ENCODE assay signal across 26 mouse cellular contexts in genomic region chr1:189872050-189872449, GRCm38 (mm10). TPM values are rescaled to one million over a fixed set of nuclear protein-coding genes. Genes with fewer than 3 reads are reported as not detected.
DNase-seq lines count a peak whose midpoint lies in the region; ATAC-seq and TF ChIP-seq lines count a peak whose summit lies in the region.
"Had no signal": no experiment of that assay in that cellular context is flagged by ENCODE, and none has a peak within 500 bp of the region (broad histone marks: within the 10 kb centered on the region; RNA-seq: fewer than 3 reads in every experiment).

No protein-coding gene starts in this region.

- peak; percentile 32 for DNase-seq in forebrain, embryonic 14.5 days (ENCODE audit: low spot score)
- DNase-seq in midbrain, postnatal 0 days (ENCODE audit: low spot score), result no peak
- no peak for DNase-seq in neural tube, embryonic 10.5 days (ENCODE audit: extremely low spot score, low spot score)
- DNase-seq in ovary, postnatal 10 days (ENCODE audit: low spot score), result no peak
- DNase-seq: adrenal gland, adult 8-10 months; adrenal gland, postnatal 14 days; adrenal gland, postnatal 36 days; cerebellum, adult 11 months; cerebellum, adult 18-20 months; cerebellum, adult 8-10 months; cerebellum, adult 9-11 months; cerebellum, postnatal 14 days; cerebellum, postnatal 36 days; embryo, embryonic 11 days had no signal

- H3K27ac ChIP-seq in forebrain, embryonic 14.5 days (ENCODE audit: low read depth, low read length), result no peak overlapping the region
- H3K27ac ChIP-seq in forebrain, embryonic 16.5 days (ENCODE audit: low read length), result no peak overlapping the region
- 0 out of 2 replicates have a peak overlapping the region, but pooled peaks have one; percentile 26 for H3K27ac ChIP-seq in midbrain, embryonic 13.5 days
- no peak overlapping the region for H3K27ac ChIP-seq in midbrain, postnatal 0 days (ENCODE audit: low read depth, low read length)
- peak overlapping the region; percentile 39; the same call in 1 of the 2 replicates for H3K27ac ChIP-seq in neural tube, embryonic 13.5 days (replicated peaks)
- H3K27ac ChIP-seq: embryonic facial prominence, embryonic 13.5 days; embryonic facial prominence, embryonic 15.5 days; forebrain, embryonic 10.5 days; forebrain, embryonic 12.5 days; forebrain, embryonic 15.5 days had no signal

- WGBS in forebrain, embryonic 14.5 days, result 76% methylated on average over 4 of the region's 4 CpGs
- WGBS in forebrain, embryonic 16.5 days, result 69% methylated on average over 4 of the region's 4 CpGs
- 78% methylated on average over 4 of the region's 4 CpGs for WGBS in midbrain, embryonic 13.5 days
- WGBS in midbrain, postnatal 0 days, result 60% methylated on average over 4 of the region's 4 CpGs
- 60% methylated on average over 4 of the region's 4 CpGs for WGBS in neural tube, embryonic 13.5 days

- no peak overlapping the region for H3K4me3 ChIP-seq in forebrain, embryonic 14.5 days (ENCODE audit: low read depth, low read length)
- H3K4me3 ChIP-seq in forebrain, embryonic 16.5 days (replicated peaks; ENCODE audit: low read length), result no peak overlapping the region
- H3K4me3 ChIP-seq in midbrain, embryonic 13.5 days (replicated peaks), result no peak overlapping the region
- H3K4me3 ChIP-seq in midbrain, postnatal 0 days (ENCODE audit: low read depth, low read length), result no peak overlapping the region
- H3K4me3 ChIP-seq in neural tube, embryonic 13.5 days, result no peak overlapping the region
- H3K4me3 ChIP-seq: embryonic facial prominence, embryonic 13.5 days; embryonic facial prominence, embryonic 15.5 days; erythroblast, embryonic 14.5 days; forebrain, embryonic 10.5 days; forebrain, embryonic 12.5 days; forebrain, embryonic 15.5 days had no signal

- no peak for ATAC-seq in forebrain, embryonic 14.5 days
- ATAC-seq in forebrain, embryonic 16.5 days, result no peak
- ATAC-seq in midbrain, embryonic 13.5 days, result no peak
- ATAC-seq in midbrain, postnatal 0 days (ENCODE audit: low FRiP score), result no peak
- ATAC-seq in neural tube, embryonic 13.5 days (ENCODE audit: low read depth), result no peak
- peak; percentile 17 for ATAC-seq in megakaryocyte, adult 5-6 weeks (ENCODE audit: poor library complexity, severe bottlenecking)
- ATAC-seq: activated CD4-positive, CD25-positive, alpha-beta regulatory T cell, adult 4 months; forebrain, embryonic 15.5 days; Patski had no signal

- no peaks in the 10 kb centered on the region for H3K9me3 ChIP-seq in forebrain, embryonic 14.5 days (replicated peaks; ENCODE audit: control insufficient read depth, low read length)
- no peaks in the 10 kb centered on the region for H3K9me3 ChIP-seq in forebrain, embryonic 16.5 days (ENCODE audit: control insufficient read depth, low read length)
- H3K9me3 ChIP-seq in midbrain, embryonic 13.5 days, result no peaks in the 10 kb centered on the region
- no peaks in the 10 kb centered on the region for H3K9me3 ChIP-seq in midbrain, postnatal 0 days (ENCODE audit: low read length)
- H3K9me3 ChIP-seq in neural tube, embryonic 13.5 days, result no peaks in the 10 kb centered on the region
- H3K9me3 ChIP-seq: embryonic facial prominence, embryonic 13.5 days; embryonic facial prominence, embryonic 15.5 days; forebrain, embryonic 10.5 days; forebrain, embryonic 12.5 days; forebrain, embryonic 15.5 days had no signal

- no peak overlapping the region for H3K9ac ChIP-seq in forebrain, embryonic 14.5 days (ENCODE audit: low read length)
- H3K9ac ChIP-seq in forebrain, embryonic 16.5 days (replicated peaks; ENCODE audit: low read depth, low read length), result no peak overlapping the region
- H3K9ac ChIP-seq in midbrain, embryonic 13.5 days (replicated peaks), result no peak overlapping the region
- H3K9ac ChIP-seq in midbrain, postnatal 0 days (replicated peaks; ENCODE audit: low read length, poor library complexity, severe bottlenecking), result no peak overlapping the region
- no peak overlapping the region for H3K9ac ChIP-seq in neural tube, embryonic 13.5 days
- H3K9ac ChIP-seq: embryonic facial prominence, embryonic 13.5 days; embryonic facial prominence, embryonic 15.5 days; forebrain, embryonic 12.5 days; forebrain, embryonic 15.5 days had no signal

- H3K27me3 ChIP-seq in forebrain, embryonic 14.5 days (replicated peaks; ENCODE audit: control insufficient read depth, insufficient read depth, low read length), result no peaks in the 10 kb centered on the region
- H3K27me3 ChIP-seq in forebrain, embryonic 16.5 days (replicated peaks; ENCODE audit: control insufficient read depth, insufficient read depth, low read length), result no peaks in the 10 kb centered on the region
- no peaks in the 10 kb centered on the region for H3K27me3 ChIP-seq in midbrain, embryonic 13.5 days
- no peaks in the 10 kb centered on the region for H3K27me3 ChIP-seq in midbrain, postnatal 0 days (ENCODE audit: insufficient read depth, low read length)
- no peaks in the 10 kb centered on the region for H3K27me3 ChIP-seq in neural tube, embryonic 13.5 days
- H3K27me3 ChIP-seq: embryonic facial prominence, embryonic 13.5 days; embryonic facial prominence, embryonic 15.5 days; forebrain, embryonic 12.5 days; forebrain, embryonic 15.5 days; Patski had no signal

- H3K36me3 ChIP-seq in forebrain, embryonic 14.5 days (ENCODE audit: control insufficient read depth, insufficient read depth, low read length), result no peaks in the 10 kb centered on the region
- no peaks in the 10 kb centered on the region for H3K36me3 ChIP-seq in forebrain, embryonic 16.5 days (ENCODE audit: control insufficient read depth, insufficient read depth)
- no peaks in the 10 kb centered on the region for H3K36me3 ChIP-seq in midbrain, embryonic 13.5 days
- H3K36me3 ChIP-seq in midbrain, postnatal 0 days (ENCODE audit: insufficient read depth, low read length), result no peaks in the 10 kb centered on the region
- no peaks in the 10 kb centered on the region for H3K36me3 ChIP-seq in neural tube, embryonic 13.5 days
- H3K36me3 ChIP-seq: forebrain, embryonic 12.5 days; forebrain, embryonic 15.5 days had no signal

- no peak overlapping the region for H3K4me2 ChIP-seq in forebrain, embryonic 14.5 days (ENCODE audit: low read length)
- no peak overlapping the region for H3K4me2 ChIP-seq in forebrain, embryonic 16.5 days (ENCODE audit: low read length)
- no peak overlapping the region for H3K4me2 ChIP-seq in midbrain, embryonic 13.5 days (replicated peaks)
- H3K4me2 ChIP-seq in midbrain, postnatal 0 days (ENCODE audit: low read depth, low read length, poor library complexity, severe bottlenecking), result no peak overlapping the region
- no peak overlapping the region for H3K4me2 ChIP-seq in neural tube, embryonic 13.5 days
- H3K4me2 ChIP-seq: embryonic facial prominence, embryonic 13.5 days; embryonic facial prominence, embryonic 15.5 days; forebrain, embryonic 12.5 days; forebrain, embryonic 15.5 days had no signal

- no peak for TF ChIP-seq CTCF in midbrain, postnatal 0 days (IDR thresholded peaks at IDR 0.05)

- H3K4me1 ChIP-seq in forebrain, embryonic 14.5 days (ENCODE audit: control insufficient read depth, insufficient read depth, low read length), result no peaks in the 10 kb centered on the region
- H3K4me1 ChIP-seq in forebrain, embryonic 16.5 days (replicated peaks; ENCODE audit: control insufficient read depth, insufficient read depth, low read length), result no peaks in the 10 kb centered on the region
- H3K4me1 ChIP-seq in midbrain, embryonic 13.5 days (replicated peaks), result no peaks in the 10 kb centered on the region
- no peaks in the 10 kb centered on the region for H3K4me1 ChIP-seq in midbrain, postnatal 0 days (ENCODE audit: insufficient read depth, low read length)
- H3K4me1 ChIP-seq in neural tube, embryonic 13.5 days (replicated peaks), result peaks cover 35% of the 10 kb centered on the region
- H3K4me1 ChIP-seq: forebrain, embryonic 15.5 days had no signal

RNA-seq across cellular contexts. Expression of gene Smyd2, which starts 50.1 kb away (rescaled TPM):
- polyA plus RNA-seq in forebrain, embryonic 14.5 days (2014; fragmentation: Nextera tagmentation; extraction: Ambion mirVana), result 63.9 and 70.5 TPM in 2 replicates
- 76.8 and 80.7 TPM in 2 replicates for polyA plus RNA-seq in forebrain, embryonic 16.5 days (2015; fragmentation: Nextera tagmentation; extraction: Ambion mirVana)
- 44.2 and 45.0 TPM in 2 replicates for polyA plus RNA-seq in midbrain, embryonic 13.5 days (2015; fragmentation: Nextera tagmentation; extraction: Ambion mirVana)
- 62.3 and 66.3 TPM in 2 replicates for total RNA-seq in midbrain, postnatal 0 days (2014; rRNA removed)
- polyA plus RNA-seq in midbrain, postnatal 0 days (2015; fragmentation: Nextera tagmentation; extraction: Ambion mirVana), result 88.7 and 91.9 TPM in 2 replicates
- polyA plus RNA-seq in neural tube, embryonic 13.5 days (2015; fragmentation: Nextera tagmentation; extraction: Ambion mirVana), result 58.6 and 73.1 TPM in 2 replicates
- 16.7 and 18.6 TPM in 2 replicates for total RNA-seq in megakaryocyte, adult 5-6 weeks (2015)
- total RNA-seq in megakaryocyte, adult 5-6 weeks (2017), result 19.2 and 26.3 TPM in 2 replicates

Comparison
In these comparisons a context has a peak if more than half of its experiments do, and no peak if none do; other contexts are left out.
1. H3K27ac ChIP-seq: peak in midbrain, embryonic 13.5 days (single experiment) and neural tube, embryonic 13.5 days (single experiment); none in forebrain, embryonic 14.5 days (single experiment), forebrain, embryonic 16.5 days (single experiment) and midbrain, postnatal 0 days (single experiment).